Mouse (Mus musculus) bone marrow, adult 2 months (tissue): ENCODE results near the gene Kcnk5. TPM values are rescaled to one million over a fixed set of nuclear protein-coding genes. Genes with fewer than 3 reads are reported as not detected.

Experiments
- H3K27ac ChIP-seq: fragments of 200-500 bp; 2 replicates; pipeline ENCODE4 v1.5.1; 2012; ENCODE audit warnings: low read depth, mild to moderate bottlenecking, control low read depth, inconsistent platforms, low read length; ENCODE audit not compliant: control insufficient read depth, poor library complexity, insufficient read depth
- H3K4me1 ChIP-seq: fragments of 200-500 bp; 2 replicates; pipeline ENCODE4 v1.6.1; 2011; ENCODE audit warnings: low read length; ENCODE audit not compliant: control insufficient read depth, insufficient read depth
- H3K4me3 ChIP-seq: fragments of 200-500 bp; replicated peaks from 2 replicates; pipeline ENCODE3; 2011; ENCODE audit warnings: mild to moderate bottlenecking, low read depth, low read length, control low read depth; ENCODE audit not compliant: control insufficient read depth
- CTCF ChIP-seq: fragments of 200-500 bp; IDR thresholded peaks from 2 replicates; pipeline ENCODE4 v1.5.1; 2011; ENCODE audit warnings: low read length, control low read depth; ENCODE audit not compliant: control insufficient read depth, insufficient read depth
- POLR2A ChIP-seq: fragments of 200-500 bp; IDR thresholded peaks from 2 replicates; pipeline ENCODE4 v1.6.1; 2011; ENCODE audit warnings: low read depth, mild to moderate bottlenecking, control low read depth, low read length, borderline replicate concordance; ENCODE audit not compliant: control insufficient read depth
- WGBS: fragments of 180-500 bp; shearing (Covaris S2); methylation state at CpG from one replicate; pipeline ENCODE4 v1.1.7; 2018; 5-methylcytosine and 5-hydroxymethylcytosine counted together
- polyA plus RNA-seq: library from polyadenylated mRNA; stranded (reverse); fragments of >200 nt; gene quantifications from 2 replicates; pipeline ENCODE4 v1.2.4, GENCODE M21; 2011; ENCODE audit warnings: low replicate concordance; ENCODE audit not compliant: missing spikeins, insufficient read depth, insufficient read length

Kcnk5 gene
- polyA plus RNA-seq, 1 experiment: 5.4 TPM

DNA sequence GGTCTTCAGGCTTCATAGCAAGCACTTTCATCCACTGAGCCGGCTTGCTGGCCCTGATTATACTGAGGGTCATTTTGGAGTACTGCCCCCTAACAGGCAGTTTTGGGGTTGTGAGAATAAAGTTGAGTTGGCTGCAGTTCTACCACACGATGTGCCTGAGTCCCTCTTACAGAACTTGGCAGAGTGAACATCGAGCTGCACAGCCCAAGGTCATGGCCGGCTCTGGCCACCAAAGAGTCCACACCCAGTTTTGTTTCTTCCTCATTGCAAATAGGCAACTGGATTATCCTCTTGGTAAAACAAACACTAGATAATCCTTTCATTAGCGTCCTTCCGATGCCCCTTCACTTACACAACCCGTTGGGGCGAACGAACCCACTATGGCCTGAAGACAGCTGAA is 3.8 kb upstream of the Kcnk5 start:
- no peak overlapping the region for H3K4me3 ChIP-seq
- TF ChIP-seq POLR2A: no peak
- TF ChIP-seq CTCF: no peak
- 78% methylated on average over 9 of the region's 9 CpGs for WGBS
- no peaks in the 10 kb centered on the region; the same call in 1 of the 2 replicates for H3K4me1 ChIP-seq
- H3K27ac ChIP-seq: no peak overlapping the region

DNA sequence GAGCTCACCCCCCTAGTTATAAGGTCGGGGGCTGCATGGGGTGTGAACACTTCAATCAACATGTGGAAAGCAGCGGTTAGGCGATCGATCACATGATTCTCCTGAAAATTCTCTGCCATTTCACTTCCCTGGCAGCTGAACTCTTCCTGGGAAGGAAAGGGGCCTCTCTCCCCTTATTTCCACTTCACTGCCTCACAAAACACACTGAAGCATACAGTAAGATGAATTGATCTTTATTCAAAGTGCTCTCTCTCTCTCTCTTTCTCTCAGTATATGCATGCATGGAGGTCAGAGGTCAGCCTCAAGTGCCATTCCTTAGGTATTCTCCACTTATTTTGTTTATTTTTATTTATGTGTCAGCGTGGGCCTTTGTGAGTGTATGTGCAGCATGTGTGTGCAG is 2.1 kb upstream of the Kcnk5 start:
- H3K27ac ChIP-seq: no peak overlapping the region
- no peaks in the 10 kb centered on the region; the same call in 1 of the 2 replicates for H3K4me1 ChIP-seq
- H3K4me3 ChIP-seq: no peak overlapping the region
- TF ChIP-seq POLR2A: no peak
- no peak for TF ChIP-seq CTCF
- 77% methylated on average over 5 of the region's 5 CpGs for WGBS

- 80% methylated on average over 7 of the region's 7 CpGs for WGBS
- no peaks in the 10 kb centered on the region; the same call in 1 of the 2 replicates for H3K4me1 ChIP-seq
- no peak overlapping the region for H3K27ac ChIP-seq
- no peak overlapping the region for H3K4me3 ChIP-seq
- no peak for TF ChIP-seq CTCF
- TF ChIP-seq POLR2A: no peak
Observed at GRCm38 (mm10) chr14:20182596-20182995, 987 bp upstream of the Kcnk5 start.

GRCm38 (mm10) chr14:20180751-20181162 is 852 bp downstream of the Kcnk5 start:
- WGBS: 0% methylated on average over 24 of the region's 24 CpGs
- H3K27ac ChIP-seq: no peak overlapping the region; the same call in 1 of the 2 replicates
- H3K4me1 ChIP-seq: no peaks in the 10 kb centered on the region; the same call in 1 of the 2 replicates
- peak overlapping the region; percentile 87 for H3K4me3 ChIP-seq
- TF ChIP-seq POLR2A (no peak), CTCF (no peak)

GRCm38 (mm10) chr14:20180304-20180703 is 1.3 kb downstream of the Kcnk5 start:
- WGBS: 4% methylated on average over 6 of the region's 6 CpGs
- no peaks in the 10 kb centered on the region; the same call in 1 of the 2 replicates for H3K4me1 ChIP-seq
- H3K27ac ChIP-seq: no peak overlapping the region
- TF ChIP-seq POLR2A (no peak), CTCF (no peak)
- H3K4me3 ChIP-seq: peak overlapping the region; percentile 87

GRCm38 (mm10) chr14:20179731-20180280 is 1.8 kb downstream of the Kcnk5 start:
- Histone ChIP-seq H3K4me1 (no peaks in the 10 kb centered on the region; the same call in 1 of the 2 replicates), H3K27ac (no peak overlapping the region), H3K4me3 (peak overlapping the region; percentile 7)
- TF ChIP-seq CTCF (no peak), POLR2A (no peak)
- WGBS: 24% methylated on average over 5 of the region's 5 CpGs

DNA sequence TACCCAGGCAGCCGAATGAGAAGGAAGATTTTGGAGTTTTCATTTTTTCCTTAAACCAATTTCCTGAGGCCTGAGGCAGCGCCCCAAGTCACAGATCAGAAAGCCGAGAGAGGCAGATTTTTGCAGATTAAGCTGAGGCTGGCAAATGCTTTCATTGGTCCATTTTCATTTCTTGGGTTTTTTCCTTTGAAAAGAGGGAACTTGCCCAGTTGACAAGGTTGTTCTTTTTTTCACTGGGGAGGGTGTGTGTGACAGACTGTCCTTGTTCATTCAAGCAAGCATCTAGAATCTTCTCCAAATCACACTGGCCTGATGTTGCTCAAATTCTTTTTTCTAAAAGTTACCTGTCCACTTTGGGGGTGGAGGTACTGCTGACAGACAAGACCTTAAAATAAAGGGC is 2.5 kb downstream of the Kcnk5 start:
- no peaks in the 10 kb centered on the region; the same call in 1 of the 2 replicates for H3K4me1 ChIP-seq
- H3K4me3 ChIP-seq: no peak overlapping the region
- H3K27ac ChIP-seq: no peak overlapping the region
- TF ChIP-seq CTCF (no peak), POLR2A (no peak)
- 16% methylated on average over 3 of the region's 3 CpGs for WGBS

DNA sequence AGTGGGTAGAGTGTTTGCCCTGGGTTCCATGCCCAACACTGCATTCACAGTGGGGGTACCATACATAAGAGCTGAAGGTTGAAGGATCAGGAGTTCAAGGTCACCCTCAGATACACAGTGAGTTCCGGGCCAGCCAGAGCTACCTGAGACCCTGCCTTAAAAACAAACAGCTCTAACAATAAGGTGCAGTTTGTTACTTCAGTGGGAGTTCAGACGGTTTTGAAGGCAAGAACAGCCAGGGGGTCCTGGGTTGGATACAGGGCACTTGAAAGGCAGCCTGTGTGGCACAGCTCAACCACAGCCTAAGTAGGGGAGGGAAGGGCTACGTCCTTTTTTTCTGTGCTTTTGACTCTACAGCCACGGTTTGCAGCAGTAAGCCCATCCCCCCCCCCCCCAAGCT is 3.0 kb downstream of the Kcnk5 start:
- TF ChIP-seq CTCF (no peak), POLR2A (no peak)
- H3K4me3 ChIP-seq: no peak overlapping the region

GRCm38 (mm10) chr14:20177494-20178123 is 4.0 kb downstream of the Kcnk5 start:
- H3K4me3 ChIP-seq: no peak overlapping the region
- H3K27ac ChIP-seq: no peak overlapping the region
- WGBS: 64% methylated on average over 9 of the region's 9 CpGs
- TF ChIP-seq CTCF: no peak
- TF ChIP-seq POLR2A: no peak
- no peaks in the 10 kb centered on the region; the same call in 1 of the 2 replicates for H3K4me1 ChIP-seq

More for the DNA sequence above, 3.0 kb downstream of the Kcnk5 start:
- Histone ChIP-seq H3K4me1 (no peaks in the 10 kb centered on the region; the same call in 1 of the 2 replicates), H3K27ac (no peak overlapping the region)
- WGBS: 17% methylated on average over 4 of the region's 4 CpGs
